Mouse (Mus musculus) hindbrain, embryonic 14.5 days (tissue): ENCODE results near the gene Vmn2r69. TPM values are rescaled to one million over a fixed set of nuclear protein-coding genes. Genes with fewer than 3 reads are reported as not detected.

ENCODE experiments used
- ATAC-seq: fragments of 200-750 bp; cut with Nextera tagmentation; 2 replicates; pipeline ENCODE4 v1.8.0; 2017; ENCODE audit warnings: moderate number of reproducible peaks, mild to moderate bottlenecking, moderate TSS enrichment, moderate library complexity; ENCODE audit not compliant: low FRiP score
- DNase-seq: peaks from one replicate; pipeline ENCODE4 v3.0.0-alpha.2; 2015; ENCODE audit warnings: low spot score
- H3K27ac ChIP-seq: fragments of 300-500 bp; sonication (generic); 2 replicates; pipeline ENCODE4 v1.5.1; 2014; ENCODE audit warnings: mild to moderate bottlenecking, moderate library complexity
- H3K27me3 ChIP-seq: fragments of 300-500 bp; sonication (generic); 2 replicates; pipeline ENCODE4 v1.6.1; 2014; ENCODE audit warnings: mild to moderate bottlenecking, low read length, mixed read lengths; ENCODE audit not compliant: control insufficient read depth, insufficient read depth
- H3K36me3 ChIP-seq: fragments of 300-500 bp; sonication (generic); replicated peaks from 2 replicates; pipeline ENCODE4 v1.6.1; 2014; ENCODE audit not compliant: control insufficient read depth, insufficient read depth
- H3K4me1 ChIP-seq: fragments of 300-500 bp; sonication (generic); replicated peaks from 2 replicates; pipeline ENCODE4 v1.6.1; 2014; ENCODE audit warnings: antibody characterized with exemption, low read length, mixed read lengths; ENCODE audit not compliant: control insufficient read depth, insufficient read depth
- H3K4me2 ChIP-seq: fragments of 300-500 bp; sonication (generic); replicated peaks from 2 replicates; pipeline ENCODE4 v1.6.1; 2014; ENCODE audit warnings: mild to moderate bottlenecking, moderate library complexity
- H3K4me3 ChIP-seq: fragments of 300-500 bp; sonication (generic); replicated peaks from 2 replicates; pipeline ENCODE4 v1.5.1; 2014; ENCODE audit warnings: mild to moderate bottlenecking, low read length
- H3K9ac ChIP-seq: fragments of 300-500 bp; sonication (generic); 2 replicates; pipeline ENCODE4 v1.6.1; 2014
- H3K9me3 ChIP-seq: fragments of 300-500 bp; sonication (generic); 2 replicates; pipeline ENCODE4 v1.6.1; 2016; ENCODE audit warnings: low read length; ENCODE audit not compliant: control insufficient read depth
- WGBS: fragments of 180-500 bp; shearing (Covaris S2); extraction: QIAGEN DNeasy Blood & Tissue Kit; methylation state at CpG from one replicate; pipeline ENCODE4 v1.1.7; 2014; 5-methylcytosine and 5-hydroxymethylcytosine counted together
- polyA plus RNA-seq: library from polyadenylated mRNA; unstranded; fragments of >200 nt; fragmentation: Nextera tagmentation; extraction: Ambion mirVana; gene quantifications from 2 replicates; pipeline ENCODE4 v1.2.1, GENCODE M21; 2014

The Vmn2r69 gene
- not detected in 2 replicates for polyA plus RNA-seq

DNA sequence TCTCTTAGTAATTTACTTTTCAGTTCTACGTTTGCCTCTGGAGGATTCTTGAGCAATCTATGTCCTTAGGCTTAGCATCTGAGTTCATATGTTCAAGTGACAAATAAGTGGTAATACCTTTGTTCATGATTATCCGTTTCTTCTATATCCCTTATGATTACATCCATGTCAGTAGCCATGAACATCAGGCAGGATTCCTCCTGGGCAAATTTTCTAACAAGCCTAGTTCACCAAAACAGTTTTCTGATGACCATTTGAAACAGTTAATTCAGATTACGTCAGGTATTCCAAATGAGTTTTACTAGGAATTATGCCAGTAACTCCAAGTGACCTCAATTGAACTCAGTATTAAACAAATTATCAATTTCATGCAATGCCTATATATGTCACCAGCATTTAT is at the start of gene Vmn2r69:
Vmn2r69 (minus strand) TSS at position 101 of the 400 bp plus-strand sequence.
- Histone ChIP-seq H3K4me1 (no peaks in the 10 kb centered on the region), H3K4me3 (no peak within 1 kb of the TSS), H3K27ac (no peak within 1 kb of the TSS), H3K36me3 (no peaks in the 10 kb centered on the region), H3K27me3 (no peaks in the 10 kb centered on the region), H3K9me3 (no peaks in the 10 kb centered on the region), H3K4me2 (no peak within 1 kb of the TSS), H3K9ac (no peak within 1 kb of the TSS)
- ATAC-seq (no peak), DNase-seq (no peak)
- WGBS = 77% methylated on average over 3 of the region's 3 CpGs

Other genes starting within 250 kb of the Vmn2r69 start
- not detected in 2 replicates for gene Vmn2r68, start 178.1 kb downstream of the Vmn2r69 start, polyA plus RNA-seq
- gene Vmn2r71, start 147.2 kb upstream of the Vmn2r69 start, polyA plus RNA-seq = not detected in 2 replicates
- gene Vmn2r70, start 153.3 kb upstream of the Vmn2r69 start, polyA plus RNA-seq = not detected in 2 replicates